Mouse (Mus musculus): Measurements from ENCODE around the gene Cox16.

DNA sequence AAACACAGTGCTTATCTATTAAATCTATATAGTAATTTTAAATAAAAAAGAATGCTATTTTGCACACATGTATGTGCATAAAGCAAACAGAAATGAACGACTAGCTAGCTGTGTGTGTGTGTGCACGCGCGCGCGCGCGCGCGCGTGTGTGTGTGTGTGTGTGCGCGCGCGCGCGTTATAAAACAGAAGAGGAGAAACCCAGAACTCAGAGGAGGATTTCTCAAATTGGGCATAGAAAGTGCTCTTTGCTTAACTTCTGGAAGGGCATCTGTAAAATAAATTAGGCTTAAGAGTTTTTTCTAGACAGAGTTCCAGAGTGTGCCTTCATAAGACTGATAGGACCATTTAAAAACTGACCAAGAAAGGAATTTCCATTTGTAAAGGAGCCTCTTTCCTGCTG is 1.3 kb downstream of the Cox16 start:
- no peak for TF ChIP-seq CTCF (IDR thresholded peaks at IDR 0.05; ENCODE audit: low read depth)
- no peak for TF ChIP-seq EP300 (IDR thresholded peaks at IDR 0.05; ENCODE audit: low read depth)

All from liver, embryonic 14.5 days (tissue).